Mouse (Mus musculus): ENCODE measurements around the gene Caln1. TPM values are rescaled to one million over a fixed set of nuclear protein-coding genes. Genes with fewer than 3 reads are reported as not detected.

The Caln1 gene
- polyA plus RNA-seq, 1 experiment from 2014 or later, result 0.27 TPM

DNA sequence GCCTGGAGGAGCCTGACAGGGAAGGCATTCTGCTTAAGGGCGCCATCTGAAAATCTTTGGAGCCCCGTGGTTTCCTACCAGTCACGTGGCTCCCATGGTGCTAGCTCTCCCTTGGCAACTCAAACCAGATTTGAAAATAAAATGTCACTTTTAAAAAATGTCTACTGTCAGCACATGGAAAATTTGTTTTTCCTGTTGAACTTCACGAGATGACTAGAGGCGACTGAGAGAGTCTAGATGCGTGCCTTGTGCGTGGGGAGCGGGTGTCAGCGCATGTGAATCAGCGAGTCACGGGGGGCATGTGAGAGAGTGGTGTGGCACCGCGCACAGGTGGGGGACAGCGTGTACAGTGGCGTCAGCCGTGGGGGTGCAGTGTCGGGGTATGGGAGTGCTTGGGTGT, 42.3 kb downstream of the Caln1 start:
- no peaks in the 10 kb centered on the region for H3K36me3 ChIP-seq (ENCODE audit: control insufficient read depth, insufficient read depth, low read length)
- H3K9ac ChIP-seq (ENCODE audit: low read depth, low read length), result no peak overlapping the region
- WGBS, result 95% methylated on average over 17 of the region's 17 CpGs
- no peaks in the 10 kb centered on the region for H3K4me1 ChIP-seq (ENCODE audit: control insufficient read depth, insufficient read depth, low read length)
- no peak overlapping the region for H3K4me2 ChIP-seq (ENCODE audit: low read depth, low read length)
- no peaks in the 10 kb centered on the region for H3K27me3 ChIP-seq (replicated peaks; ENCODE audit: control insufficient read depth, insufficient read depth, low read length)
- H3K4me3 ChIP-seq (ENCODE audit: low read length), result no peak overlapping the region
- no peak for ATAC-seq
- no peaks in the 10 kb centered on the region for H3K9me3 ChIP-seq (ENCODE audit: control insufficient read depth, low read length)
- no peak overlapping the region for H3K27ac ChIP-seq (ENCODE audit: low read length)

DNA sequence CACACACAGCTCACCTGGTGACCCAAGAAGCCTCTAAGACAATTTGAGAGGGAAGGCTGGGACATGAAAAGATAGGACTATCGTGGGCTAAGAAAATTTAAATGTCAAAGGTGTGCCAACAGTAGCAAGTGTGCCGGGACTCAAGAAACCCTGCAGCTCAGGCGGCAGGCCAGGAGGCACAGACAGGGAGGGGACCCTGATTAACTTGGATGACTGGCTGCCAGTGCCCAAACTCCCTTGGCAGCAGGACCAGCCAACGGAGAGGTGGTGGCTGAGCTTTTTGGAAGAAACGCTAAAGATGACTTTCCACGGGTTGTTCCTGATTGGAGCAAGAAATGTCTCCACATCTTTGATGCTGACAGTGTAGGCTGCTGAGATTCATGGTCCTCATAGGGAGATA, 78.2 kb downstream of the Caln1 start:
- no peak overlapping the region for H3K4me2 ChIP-seq (ENCODE audit: low read depth, low read length)
- no peak overlapping the region for H3K27ac ChIP-seq (ENCODE audit: low read length)
- H3K9me3 ChIP-seq (ENCODE audit: control insufficient read depth, low read length), result no peaks in the 10 kb centered on the region
- peaks cover 38% of the 10 kb centered on the region for H3K27me3 ChIP-seq (replicated peaks; ENCODE audit: control insufficient read depth, insufficient read depth, low read length)
- H3K4me1 ChIP-seq (ENCODE audit: control insufficient read depth, insufficient read depth, low read length), result no peaks in the 10 kb centered on the region; the same call in 1 of the 2 replicates
- H3K36me3 ChIP-seq (ENCODE audit: control insufficient read depth, insufficient read depth, low read length), result no peaks in the 10 kb centered on the region
- H3K9ac ChIP-seq (ENCODE audit: low read depth, low read length), result no peak overlapping the region
- no peak for ATAC-seq
- 42% methylated on average over 6 of the region's 6 CpGs for WGBS
- H3K4me3 ChIP-seq (ENCODE audit: low read length), result no peak overlapping the region

DNA sequence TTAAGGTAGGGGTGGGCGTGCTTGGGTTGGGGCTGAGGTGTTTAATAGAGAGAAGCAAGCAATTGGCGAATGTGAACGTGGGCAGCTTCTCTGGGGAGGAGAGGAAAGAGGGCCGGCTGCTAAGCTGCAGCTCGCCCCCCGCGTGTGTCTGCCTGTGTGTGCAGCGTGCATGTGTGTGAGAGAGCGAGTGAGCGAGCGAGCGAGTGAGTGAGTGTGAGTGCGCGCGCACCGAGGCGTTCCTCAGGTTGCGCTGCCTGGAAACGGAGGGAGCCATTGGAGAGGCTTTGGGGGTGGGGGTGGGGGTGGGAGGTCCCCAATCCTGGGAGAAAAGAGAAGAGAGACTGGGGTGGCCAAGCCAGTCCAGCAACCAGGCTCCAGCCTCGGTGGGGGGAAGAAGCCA, 79.2 kb downstream of the Caln1 start:
- H3K9ac ChIP-seq (ENCODE audit: low read depth, low read length), result 0 out of 2 replicates have a peak overlapping the region, but pooled peaks have one; percentile 1
- H3K27ac ChIP-seq (ENCODE audit: low read length), result no peak overlapping the region
- ATAC-seq, result no peak

DNA sequence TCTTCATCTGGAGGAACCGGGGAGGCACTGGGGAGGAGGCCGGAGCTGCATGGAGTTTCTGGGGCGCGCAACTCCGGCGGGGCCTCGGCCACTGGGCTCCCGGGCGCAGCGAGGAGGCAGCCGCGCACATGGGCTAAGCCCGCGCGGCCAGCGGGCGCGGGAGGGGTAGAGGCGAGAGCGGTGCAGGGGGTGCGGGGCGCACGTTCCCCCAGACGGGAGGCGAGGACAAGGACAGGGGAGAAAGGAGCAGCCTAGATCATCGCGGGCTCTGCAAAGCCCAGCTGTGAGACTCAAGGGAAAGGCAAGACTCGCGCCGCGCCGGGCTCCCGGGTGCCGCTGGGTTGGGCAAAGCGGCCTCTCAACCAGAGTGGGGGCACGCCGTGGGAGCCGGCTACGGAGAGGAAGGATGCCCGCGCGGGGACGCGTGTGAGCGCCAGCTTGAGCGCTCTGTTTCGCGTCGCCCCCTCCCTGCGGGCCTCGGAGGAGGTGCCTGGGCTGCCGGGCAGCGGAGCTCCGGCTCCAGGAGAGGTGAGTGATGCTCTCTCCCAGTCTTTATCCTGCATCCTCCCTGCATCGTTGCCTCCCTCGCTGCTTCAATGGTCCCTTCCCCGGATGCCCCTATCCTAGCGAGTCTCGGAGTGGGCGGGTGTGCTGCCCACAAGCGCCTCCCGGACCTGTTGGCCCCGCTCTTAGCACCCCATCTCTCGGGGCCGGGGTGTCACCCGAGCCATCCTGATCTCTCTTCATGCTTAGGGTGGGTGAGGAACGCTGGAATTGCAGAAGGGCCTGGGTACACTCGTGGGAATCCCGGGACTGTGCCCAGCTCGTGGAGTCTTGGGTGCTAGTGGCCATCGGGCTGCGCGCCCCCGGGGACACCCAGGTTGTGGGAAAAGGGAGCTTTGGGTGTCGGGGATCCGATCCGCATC, 79.9 kb downstream of the Caln1 start:
- Histone ChIP-seq H3K9me3 (ENCODE audit: control insufficient read depth, low read length) (no peaks in the 10 kb centered on the region), H3K27ac (ENCODE audit: low read length) (no peak overlapping the region), H3K4me2 (ENCODE audit: low read depth, low read length) (peak overlapping the region; percentile 49), H3K4me1 (ENCODE audit: control insufficient read depth, insufficient read depth, low read length) (no peaks in the 10 kb centered on the region; the same call in 1 of the 2 replicates), H3K9ac (ENCODE audit: low read depth, low read length) (0 out of 2 replicates have a peak overlapping the region, but pooled peaks have one; percentile 1), H3K36me3 (ENCODE audit: control insufficient read depth, insufficient read depth, low read length) (no peaks in the 10 kb centered on the region), H3K4me3 (ENCODE audit: low read length) (peak overlapping the region; percentile 36), H3K27me3 (replicated peaks; ENCODE audit: control insufficient read depth, insufficient read depth, low read length) (peaks cover 38% of the 10 kb centered on the region)
- 1% methylated on average over 69 of the region's 77 CpGs for WGBS
- ATAC-seq, result no peak

More for the DNA sequence above, 79.2 kb downstream of the Caln1 start:
- Histone ChIP-seq H3K4me2 (ENCODE audit: low read depth, low read length) (peak overlapping the region; percentile 49), H3K4me3 (ENCODE audit: low read length) (peak overlapping the region; percentile 36), H3K9me3 (ENCODE audit: control insufficient read depth, low read length) (no peaks in the 10 kb centered on the region), H3K27me3 (replicated peaks; ENCODE audit: control insufficient read depth, insufficient read depth, low read length) (peaks cover 38% of the 10 kb centered on the region), H3K36me3 (ENCODE audit: control insufficient read depth, insufficient read depth, low read length) (no peaks in the 10 kb centered on the region), H3K4me1 (ENCODE audit: control insufficient read depth, insufficient read depth, low read length) (no peaks in the 10 kb centered on the region; the same call in 1 of the 2 replicates)
- 2% methylated on average over 20 of the region's 20 CpGs for WGBS

DNA sequence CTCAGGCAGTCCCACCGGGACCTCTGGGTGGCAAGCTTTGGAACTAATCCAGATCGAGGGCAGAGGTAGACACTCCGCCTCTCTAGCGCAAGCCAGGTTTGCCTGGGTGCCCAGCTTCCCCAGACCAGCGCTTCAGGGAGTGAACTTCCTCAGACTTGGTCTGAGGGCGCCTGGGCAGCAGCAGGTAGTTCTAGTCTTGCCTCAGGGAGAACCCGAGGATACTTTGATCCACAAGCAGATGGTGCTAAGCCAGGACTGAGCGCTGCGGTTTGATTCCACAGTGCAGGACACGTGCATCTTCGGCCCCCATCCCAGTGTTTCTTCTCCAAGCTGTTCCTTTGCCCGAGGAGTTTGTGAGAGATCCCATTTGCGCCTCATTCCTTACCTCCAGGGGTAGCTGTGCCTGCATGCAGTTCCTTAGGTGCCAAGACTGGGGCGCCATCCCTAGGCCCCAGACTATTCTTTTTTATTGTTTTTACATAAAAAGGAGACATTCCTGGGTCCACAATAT, 80.8 kb downstream of the Caln1 start:
- no peak overlapping the region for H3K27ac ChIP-seq (ENCODE audit: low read length)

DNA sequence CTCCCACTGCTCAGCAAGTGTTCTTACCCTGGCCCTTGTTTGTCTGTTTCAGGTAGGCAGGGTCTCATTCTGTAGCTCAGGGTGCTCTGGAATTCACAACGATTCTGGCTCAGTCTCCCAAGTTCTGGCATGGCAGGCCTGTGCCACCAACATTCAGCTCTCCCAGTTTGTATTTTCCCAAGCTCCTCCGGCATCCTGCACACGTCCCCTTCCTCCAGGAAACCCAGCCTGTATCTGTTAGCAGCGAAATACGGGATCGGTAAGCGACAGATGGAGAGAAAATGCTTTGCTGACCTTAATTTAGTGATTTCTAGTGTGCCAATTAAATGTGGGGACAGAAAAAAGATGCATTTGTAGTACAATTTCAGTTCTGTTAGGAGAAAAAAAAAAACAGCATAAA, 88.8 kb downstream of the Caln1 start:
- no peaks in the 10 kb centered on the region for H3K36me3 ChIP-seq (ENCODE audit: control insufficient read depth, insufficient read depth, low read length)
- H3K9me3 ChIP-seq (ENCODE audit: control insufficient read depth, low read length), result no peaks in the 10 kb centered on the region
- no peak overlapping the region for H3K27ac ChIP-seq (ENCODE audit: low read length)
- H3K4me3 ChIP-seq (ENCODE audit: low read length), result no peak overlapping the region
- 86% methylated on average over 7 of the region's 7 CpGs for WGBS
- no peak overlapping the region for H3K9ac ChIP-seq (ENCODE audit: low read depth, low read length)
- H3K4me1 ChIP-seq (ENCODE audit: control insufficient read depth, insufficient read depth, low read length), result no peaks in the 10 kb centered on the region
- ATAC-seq, result no peak
- H3K27me3 ChIP-seq (replicated peaks; ENCODE audit: control insufficient read depth, insufficient read depth, low read length), result no peaks in the 10 kb centered on the region
- no peak overlapping the region for H3K4me2 ChIP-seq (ENCODE audit: low read depth, low read length)

More for the DNA sequence above, 80.8 kb downstream of the Caln1 start:
- no peak for ATAC-seq
- Histone ChIP-seq H3K27me3 (replicated peaks; ENCODE audit: control insufficient read depth, insufficient read depth, low read length) (peaks cover 38% of the 10 kb centered on the region), H3K9me3 (ENCODE audit: control insufficient read depth, low read length) (no peaks in the 10 kb centered on the region), H3K4me3 (ENCODE audit: low read length) (no peak overlapping the region), H3K4me1 (ENCODE audit: control insufficient read depth, insufficient read depth, low read length) (no peaks in the 10 kb centered on the region; the same call in 1 of the 2 replicates), H3K9ac (ENCODE audit: low read depth, low read length) (no peak overlapping the region), H3K36me3 (ENCODE audit: control insufficient read depth, insufficient read depth, low read length) (no peaks in the 10 kb centered on the region), H3K4me2 (ENCODE audit: low read depth, low read length) (no peak overlapping the region)
- 11% methylated on average over 14 of the region's 14 CpGs for WGBS

DNA sequence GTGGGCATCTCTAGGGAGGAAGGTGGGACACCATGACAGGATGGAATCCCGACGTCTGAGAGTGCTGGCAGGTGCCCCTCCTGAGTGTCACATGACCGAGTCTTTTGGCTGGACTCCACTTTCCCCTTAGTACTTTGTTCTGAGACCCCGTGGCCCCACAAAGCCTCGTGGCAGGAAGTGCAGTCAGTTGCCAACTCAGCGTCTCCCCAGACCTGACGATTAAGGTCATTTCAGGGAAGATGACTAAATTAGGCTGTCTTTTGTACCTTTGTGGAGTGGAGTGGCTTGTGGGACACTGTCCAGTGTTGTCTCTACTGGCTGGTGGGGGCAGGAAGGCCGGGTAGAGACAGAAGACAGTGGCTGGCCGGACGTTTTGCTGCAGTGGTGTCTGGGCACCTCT, 103.0 kb downstream of the Caln1 start:
- no peaks in the 10 kb centered on the region for H3K4me1 ChIP-seq (ENCODE audit: control insufficient read depth, insufficient read depth, low read length)
- no peaks in the 10 kb centered on the region for H3K36me3 ChIP-seq (ENCODE audit: control insufficient read depth, insufficient read depth, low read length)
- no peak for ATAC-seq
- no peak overlapping the region for H3K27ac ChIP-seq (ENCODE audit: low read length)
- H3K27me3 ChIP-seq (replicated peaks; ENCODE audit: control insufficient read depth, insufficient read depth, low read length), result no peaks in the 10 kb centered on the region
- no peak overlapping the region for H3K9ac ChIP-seq (ENCODE audit: low read depth, low read length)
- H3K9me3 ChIP-seq (ENCODE audit: control insufficient read depth, low read length), result no peaks in the 10 kb centered on the region
- H3K4me2 ChIP-seq (ENCODE audit: low read depth, low read length), result no peak overlapping the region
- H3K4me3 ChIP-seq (ENCODE audit: low read length), result no peak overlapping the region
- 71% methylated on average over 10 of the region's 10 CpGs for WGBS

DNA sequence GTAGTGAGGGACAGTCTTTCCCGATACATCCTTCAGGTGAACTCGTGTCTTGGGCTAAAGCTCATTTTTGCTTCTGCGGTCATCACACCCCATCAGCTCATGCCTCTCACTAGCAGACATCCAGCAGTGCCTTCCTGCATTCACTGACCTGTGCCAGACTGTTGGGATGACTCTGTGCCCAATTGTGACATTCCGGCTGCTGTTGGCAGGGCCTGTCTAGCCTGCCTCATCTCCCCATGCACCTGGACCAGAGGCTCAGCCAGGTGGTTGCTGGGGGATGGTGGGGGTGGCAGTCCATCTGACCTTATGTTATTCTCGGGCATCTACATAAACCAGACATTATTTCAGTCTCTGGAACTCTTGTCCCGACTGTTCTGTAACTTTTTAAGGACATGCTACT, 105.6 kb downstream of the Caln1 start:
- no peaks in the 10 kb centered on the region for H3K36me3 ChIP-seq (ENCODE audit: control insufficient read depth, insufficient read depth, low read length)
- H3K4me1 ChIP-seq (ENCODE audit: control insufficient read depth, insufficient read depth, low read length), result no peaks in the 10 kb centered on the region
- no peak for ATAC-seq
- H3K4me2 ChIP-seq (ENCODE audit: low read depth, low read length), result no peak overlapping the region
- WGBS, result 80% methylated on average over 6 of the region's 6 CpGs
- no peak overlapping the region for H3K4me3 ChIP-seq (ENCODE audit: low read length)
- no peak overlapping the region for H3K27ac ChIP-seq (ENCODE audit: low read length)
- no peaks in the 10 kb centered on the region for H3K9me3 ChIP-seq (ENCODE audit: control insufficient read depth, low read length)
- no peaks in the 10 kb centered on the region for H3K27me3 ChIP-seq (replicated peaks; ENCODE audit: control insufficient read depth, insufficient read depth, low read length)
- H3K9ac ChIP-seq (ENCODE audit: low read depth, low read length), result no peak overlapping the region

DNA sequence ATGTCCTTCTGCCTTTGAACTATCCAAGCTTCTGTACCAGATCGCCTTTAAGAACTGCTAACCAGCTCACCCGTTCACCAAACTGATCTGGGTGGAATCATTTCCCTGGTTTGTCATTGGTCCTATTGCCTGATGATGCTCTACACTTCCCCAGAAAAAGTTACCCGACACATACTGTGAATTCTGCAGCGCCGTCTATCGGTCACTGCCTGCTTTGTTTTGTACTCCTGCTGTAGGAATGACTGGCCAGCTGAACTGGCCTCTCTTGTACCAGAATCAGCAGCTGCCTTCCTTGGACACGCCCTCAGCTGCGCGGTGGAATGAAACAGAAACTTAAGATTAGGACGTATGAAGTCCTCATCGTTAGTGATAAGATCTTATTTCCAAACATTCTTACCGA, 107.5 kb downstream of the Caln1 start:
- 55% methylated on average over 12 of the region's 12 CpGs for WGBS
- no peaks in the 10 kb centered on the region for H3K36me3 ChIP-seq (ENCODE audit: control insufficient read depth, insufficient read depth, low read length)
- no peak overlapping the region for H3K4me2 ChIP-seq (ENCODE audit: low read depth, low read length)
- no peak overlapping the region for H3K9ac ChIP-seq (ENCODE audit: low read depth, low read length)
- no peaks in the 10 kb centered on the region for H3K4me1 ChIP-seq (ENCODE audit: control insufficient read depth, insufficient read depth, low read length)
- no peaks in the 10 kb centered on the region for H3K9me3 ChIP-seq (ENCODE audit: control insufficient read depth, low read length)
- no peak overlapping the region for H3K4me3 ChIP-seq (ENCODE audit: low read length)
- ATAC-seq, result no peak; the same call in 1 of the 2 replicates
- no peaks in the 10 kb centered on the region for H3K27me3 ChIP-seq (replicated peaks; ENCODE audit: control insufficient read depth, insufficient read depth, low read length)
- no peak overlapping the region for H3K27ac ChIP-seq (ENCODE audit: low read length)
